Mouse (Mus musculus): ENCODE measurements around the gene Rtkn.

DNA sequence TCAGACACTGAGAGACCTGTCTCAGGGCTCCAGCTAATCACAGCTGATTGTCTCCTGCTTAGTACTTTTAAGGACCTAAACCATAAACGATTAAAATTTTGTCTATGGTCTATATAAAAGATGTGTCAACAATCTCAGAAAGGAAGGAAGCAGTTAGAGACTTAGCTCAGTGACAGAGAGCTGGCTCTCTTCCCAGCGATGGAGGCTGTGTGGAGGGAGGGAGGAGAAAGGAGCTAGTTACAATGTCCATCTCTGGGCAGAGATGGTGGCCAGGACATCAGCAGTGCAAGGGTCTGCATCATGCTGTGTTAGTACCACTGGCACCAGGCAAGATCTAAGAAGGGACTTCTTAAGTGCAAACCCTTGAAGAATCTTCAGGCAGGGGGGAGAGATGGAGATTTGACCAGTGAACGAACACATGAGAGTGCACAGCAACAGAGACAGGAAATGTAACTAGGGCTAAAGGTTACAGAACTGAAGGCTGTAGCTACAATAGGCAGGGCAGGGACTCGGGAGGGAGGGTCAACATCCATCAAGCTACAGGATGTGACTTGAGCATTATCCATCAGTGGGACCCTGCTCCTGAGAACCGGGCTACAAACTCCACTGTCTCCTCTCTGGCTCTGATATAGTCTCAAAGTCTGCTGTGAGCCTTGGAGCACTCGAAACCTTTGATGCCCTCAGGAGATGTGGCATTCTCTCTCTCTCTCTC lies 42.7 kb upstream of the Rtkn start:
- TF ChIP-seq ZNF384 (IDR thresholded peaks at IDR 0.05; ENCODE audit: low read depth, low read length) (no peak), HCFC1 (IDR thresholded peaks at IDR 0.05; ENCODE audit: borderline replicate concordance, insufficient read depth, low read length) (no peak)

All from ES-E14 (cell line).